Mouse (Mus musculus): Measurements from ENCODE around the gene Dnph1. TPM values are rescaled to one million over a fixed set of nuclear protein-coding genes. Genes with fewer than 3 reads are reported as not detected.
A peak's percentile ranks its signal among the peaks of the same experiment; 100 is the strongest.

Gene Dnph1
- 35.3 and 35.5 TPM in 2 replicates for polyA plus RNA-seq (2016; fragmentation: Nextera tagmentation; extraction: Ambion mirVana)

DNA sequence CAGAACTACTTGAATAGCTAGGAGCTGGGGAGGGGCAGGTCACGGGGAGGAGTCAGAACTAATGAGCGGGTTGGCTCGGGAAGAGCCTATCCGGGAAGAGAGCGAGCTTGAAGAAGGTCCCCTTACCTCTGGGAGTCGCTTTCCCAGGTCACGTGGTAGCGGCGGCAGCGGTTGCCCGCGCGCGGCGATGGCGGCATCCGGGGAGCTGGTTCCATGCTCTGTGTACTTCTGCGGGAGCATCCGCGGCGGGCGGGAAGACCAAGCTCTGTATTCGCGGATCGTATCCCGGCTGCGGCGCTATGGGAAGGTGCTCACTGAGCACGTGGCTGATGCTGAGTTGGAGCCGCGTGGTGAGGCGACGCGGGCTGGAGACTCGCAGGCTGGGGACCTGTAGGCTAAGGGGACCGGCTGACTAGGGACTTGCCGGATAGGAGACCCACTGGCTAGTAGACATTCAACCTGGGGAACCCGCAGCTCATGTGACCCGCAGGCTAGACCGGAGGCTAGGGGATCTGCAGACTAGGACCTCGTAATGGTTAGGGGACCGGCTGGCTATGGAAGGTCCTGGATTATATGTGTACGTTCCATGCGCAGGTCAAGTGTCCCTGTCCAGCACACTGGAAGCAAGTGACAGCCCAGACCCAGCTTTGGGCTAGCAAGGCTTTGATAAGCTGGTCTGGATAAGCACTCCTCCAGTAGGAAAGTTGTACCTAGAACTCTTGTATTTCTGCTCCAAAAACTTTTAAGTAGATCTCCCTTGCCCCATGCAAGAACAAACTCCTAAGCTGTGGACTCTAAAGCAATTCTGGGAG lies at the start of gene Dnph1:
Gene Dnph1, plus strand, starts transcription at position 89 of the 812 bp plus-strand sequence.
- Histone ChIP-seq H3K36me3 (peaks cover 20% of the 10 kb centered on the region), H3K9me3 (replicated peaks) (no peaks in the 10 kb centered on the region), H3K4me3 (peak within 1 kb of the TSS; percentile 59), H3K27ac (no peak within 1 kb of the TSS), H3K4me2 (replicated peaks) (peak within 1 kb of the TSS; percentile 75), H3K9ac (peak within 1 kb of the TSS; percentile 72), H3K27me3 (peaks cover 23% of the 10 kb centered on the region), H3K4me1 (peaks cover 9% of the 10 kb centered on the region)
- WGBS, result under 1% methylated on average over 44 of the region's 44 CpGs
- ATAC-seq (ENCODE audit: low FRiP score), result peak; percentile 97

DNA sequence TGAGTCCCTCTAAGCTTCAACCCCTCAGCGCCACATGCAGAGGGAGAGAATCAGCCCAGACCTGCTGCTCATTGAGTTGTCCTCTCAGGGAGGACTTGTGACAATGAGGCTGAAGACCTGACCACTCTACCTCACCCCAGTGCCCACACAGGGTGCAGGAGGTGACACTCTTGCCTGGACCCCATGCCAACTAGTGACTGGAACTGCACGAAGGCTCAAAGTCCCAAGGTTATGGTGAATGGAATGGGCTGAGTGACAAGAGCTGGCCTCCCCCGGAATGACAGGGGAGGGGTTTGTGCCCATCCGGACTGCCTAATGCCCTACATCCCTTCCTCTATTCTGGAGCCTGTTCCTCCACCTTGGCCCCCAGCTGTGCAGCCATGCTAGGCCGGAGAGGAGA lies 43.8 kb upstream of the Dnph1 start:
- no peak overlapping the region for H3K9ac ChIP-seq
- H3K36me3 ChIP-seq, result peaks cover 4% of the 10 kb centered on the region; the same call in 1 of the 2 replicates
- peaks cover 53% of the 10 kb centered on the region for H3K27me3 ChIP-seq
- WGBS, result 33% methylated on average over 5 of the region's 5 CpGs
- no peaks in the 10 kb centered on the region for H3K9me3 ChIP-seq (replicated peaks)
- no peak overlapping the region for H3K27ac ChIP-seq
- no peak overlapping the region for H3K4me3 ChIP-seq
- no peak for ATAC-seq (ENCODE audit: low FRiP score)
- no peak overlapping the region for H3K4me2 ChIP-seq (replicated peaks)
- H3K4me1 ChIP-seq, result peaks cover 39% of the 10 kb centered on the region

DNA sequence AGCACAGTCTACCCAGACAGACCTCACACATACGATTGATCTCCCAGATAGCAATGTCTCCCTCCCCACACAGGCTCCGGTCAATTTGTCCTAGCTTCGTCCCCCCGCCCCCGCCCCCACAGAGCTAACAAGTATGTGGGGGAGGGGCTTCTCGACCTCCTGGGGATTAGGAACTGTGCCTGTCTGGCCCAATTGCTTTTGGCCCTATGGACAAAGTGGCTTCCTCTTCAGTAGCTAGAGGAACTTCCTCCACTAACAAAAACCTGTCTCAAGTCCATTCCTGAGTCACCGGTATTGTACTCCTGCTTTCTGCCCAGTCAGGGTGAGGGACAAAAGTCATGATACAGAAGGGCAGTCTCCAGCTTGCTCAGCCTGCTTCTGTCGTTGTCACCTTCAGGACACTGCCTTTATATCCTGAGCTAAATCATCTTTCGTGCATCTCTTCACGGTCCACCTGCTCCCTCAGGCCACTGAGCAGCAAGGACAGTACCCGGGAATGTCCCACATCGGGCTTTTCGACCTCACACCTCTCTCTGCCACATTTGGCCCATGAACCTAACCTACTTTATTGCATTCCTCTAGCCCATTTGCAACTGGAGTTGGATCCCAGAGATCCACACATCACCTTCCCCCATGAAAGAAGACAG lies 43.1 kb upstream of the Dnph1 start:
- 6% methylated on average over 13 of the region's 13 CpGs for WGBS
- no peak for ATAC-seq (ENCODE audit: low FRiP score)
- no peak overlapping the region for H3K4me3 ChIP-seq
- peak overlapping the region; percentile 37; the same call in 1 of the 2 replicates for H3K9ac ChIP-seq
- H3K27ac ChIP-seq, result peak overlapping the region; percentile 46
- H3K9me3 ChIP-seq (replicated peaks), result no peaks in the 10 kb centered on the region
- H3K36me3 ChIP-seq, result peaks cover 4% of the 10 kb centered on the region; the same call in 1 of the 2 replicates
- peaks cover 57% of the 10 kb centered on the region for H3K27me3 ChIP-seq
- peak overlapping the region; percentile 56 for H3K4me2 ChIP-seq (replicated peaks)
- H3K4me1 ChIP-seq, result peaks cover 39% of the 10 kb centered on the region

DNA sequence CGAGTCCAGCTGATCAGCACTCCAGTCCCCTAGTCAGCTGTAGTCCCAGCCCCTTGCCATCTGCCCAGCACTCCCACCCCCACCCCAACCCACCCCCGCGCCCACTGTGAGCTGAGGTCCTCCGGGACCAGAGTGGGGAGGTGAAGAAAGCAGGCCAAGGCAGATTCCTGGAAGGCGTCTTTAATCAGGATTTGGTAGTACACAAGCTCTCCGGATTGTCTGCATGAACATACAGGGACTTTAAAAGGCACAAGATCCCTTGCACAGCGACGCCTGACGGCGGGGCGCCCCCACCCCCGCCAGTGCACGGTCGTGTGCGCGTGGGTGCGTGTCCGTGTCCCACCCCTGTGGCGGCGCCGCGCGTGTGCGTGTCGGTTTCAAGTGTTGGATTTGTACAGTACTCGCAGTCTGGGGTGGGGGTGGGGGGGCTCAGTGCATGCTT lies 42.5 kb upstream of the Dnph1 start:
- Histone ChIP-seq H3K4me2 (replicated peaks) (peak overlapping the region; percentile 56), H3K27me3 (peaks cover 62% of the 10 kb centered on the region), H3K9ac (peak overlapping the region; percentile 37), H3K9me3 (replicated peaks) (no peaks in the 10 kb centered on the region), H3K4me1 (peaks cover 39% of the 10 kb centered on the region), H3K4me3 (peak overlapping the region; percentile 23), H3K36me3 (peaks cover 4% of the 10 kb centered on the region; the same call in 1 of the 2 replicates), H3K27ac (peak overlapping the region; percentile 46)
- peak; percentile 39 for ATAC-seq (ENCODE audit: low FRiP score)
- 0% methylated on average over 26 of the region's 26 CpGs for WGBS

DNA sequence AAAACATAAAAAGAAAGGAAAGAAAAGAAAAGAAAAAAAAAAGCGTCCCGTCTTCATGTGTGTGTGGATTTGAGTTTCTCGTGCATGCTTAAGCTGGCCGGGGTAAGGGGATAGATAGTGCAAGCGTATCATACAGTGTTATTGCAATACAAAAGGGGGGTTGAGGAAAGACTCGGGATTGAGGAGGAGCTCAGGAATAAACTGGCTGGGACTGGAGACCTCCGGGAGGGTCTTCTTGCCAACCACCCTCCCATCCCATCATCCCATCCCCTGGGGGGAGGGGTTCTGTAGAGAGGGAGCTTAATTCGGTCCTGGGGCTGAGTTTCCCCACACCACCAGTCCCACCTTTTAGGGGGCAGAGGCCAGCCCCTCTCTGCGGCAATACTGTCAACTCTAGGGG lies 42.0 kb upstream of the Dnph1 start:
- ATAC-seq (ENCODE audit: low FRiP score), result peak; percentile 26
- H3K9ac ChIP-seq, result peak overlapping the region; percentile 44
- peaks cover 5% of the 10 kb centered on the region; the same call in 1 of the 2 replicates for H3K36me3 ChIP-seq
- peaks cover 39% of the 10 kb centered on the region for H3K4me1 ChIP-seq
- peak overlapping the region; percentile 26 for H3K4me3 ChIP-seq
- peak overlapping the region; percentile 56 for H3K4me2 ChIP-seq (replicated peaks)
- no peak overlapping the region for H3K27ac ChIP-seq
- H3K9me3 ChIP-seq (replicated peaks), result no peaks in the 10 kb centered on the region
- H3K27me3 ChIP-seq, result peaks cover 67% of the 10 kb centered on the region
- 1% methylated on average over 9 of the region's 9 CpGs for WGBS

DNA sequence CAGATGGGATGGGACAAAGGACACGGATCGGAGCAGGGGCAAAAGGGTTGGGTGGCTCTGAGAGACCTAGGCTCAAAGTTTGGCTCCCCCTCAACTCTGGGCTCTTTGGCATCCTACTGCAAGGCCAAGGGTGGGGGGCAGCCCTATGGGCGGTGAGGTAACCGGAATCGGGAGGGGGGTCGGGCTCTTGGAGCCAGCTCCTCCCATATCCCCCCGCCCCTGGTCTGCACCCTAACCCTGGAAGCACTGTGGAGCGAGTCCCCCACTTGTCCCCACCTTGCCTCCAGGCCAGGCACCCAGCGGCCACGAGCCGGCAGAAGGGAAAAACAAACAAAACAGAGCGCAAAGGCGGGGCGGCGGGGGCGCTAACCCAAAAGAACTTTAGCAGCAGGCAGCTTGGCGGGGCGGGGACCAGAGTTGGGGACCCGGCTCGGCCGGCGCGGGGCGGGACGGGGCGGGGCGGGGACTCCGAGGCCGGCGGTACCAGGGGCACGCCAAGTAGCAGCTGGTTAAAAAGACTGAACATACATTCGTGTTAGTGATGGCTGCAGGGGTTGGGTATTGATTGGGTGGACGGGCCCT lies 41.3 kb upstream of the Dnph1 start:
- Histone ChIP-seq H3K9me3 (replicated peaks) (no peaks in the 10 kb centered on the region), H3K4me2 (replicated peaks) (peak overlapping the region; percentile 56), H3K27me3 (peaks cover 74% of the 10 kb centered on the region), H3K36me3 (peaks cover 11% of the 10 kb centered on the region), H3K4me3 (peak overlapping the region; percentile 26), H3K27ac (0 out of 2 replicates have a peak overlapping the region, but pooled peaks have one; percentile 7), H3K9ac (peak overlapping the region; percentile 44), H3K4me1 (peaks cover 39% of the 10 kb centered on the region)
- WGBS, result 2% methylated on average over 33 of the region's 33 CpGs
- peak; percentile 52 for ATAC-seq (ENCODE audit: low FRiP score)

DNA sequence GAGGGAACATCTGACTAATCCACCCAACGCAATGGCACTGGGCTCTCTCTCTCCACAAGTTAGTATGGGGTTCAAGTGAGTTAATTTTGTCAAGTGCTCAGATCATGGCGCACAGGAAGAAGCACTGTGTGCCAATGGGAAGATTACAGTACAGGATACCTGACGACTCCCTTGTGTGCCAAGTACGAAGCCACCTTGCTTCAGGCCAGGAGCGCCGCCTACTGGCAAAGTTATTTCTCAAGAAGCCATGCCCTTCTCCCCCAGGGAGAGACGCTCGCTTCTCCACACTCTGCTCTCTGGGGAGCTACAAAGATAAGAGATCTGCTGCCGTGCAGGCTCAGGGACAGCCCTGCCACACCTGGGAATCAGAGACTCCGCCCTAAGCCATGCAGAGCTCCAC lies 38.7 kb upstream of the Dnph1 start:
- WGBS, result 13% methylated on average over 10 of the region's 10 CpGs
- H3K9me3 ChIP-seq (replicated peaks), result no peaks in the 10 kb centered on the region
- no peak overlapping the region for H3K4me3 ChIP-seq
- H3K27me3 ChIP-seq, result peaks cover 88% of the 10 kb centered on the region
- H3K36me3 ChIP-seq, result peaks cover 9% of the 10 kb centered on the region; the same call in 1 of the 2 replicates
- no peak overlapping the region for H3K9ac ChIP-seq
- no peak overlapping the region for H3K27ac ChIP-seq
- peaks cover 42% of the 10 kb centered on the region for H3K4me1 ChIP-seq
- H3K4me2 ChIP-seq (replicated peaks), result no peak overlapping the region
- no peak for ATAC-seq (ENCODE audit: low FRiP score)

DNA sequence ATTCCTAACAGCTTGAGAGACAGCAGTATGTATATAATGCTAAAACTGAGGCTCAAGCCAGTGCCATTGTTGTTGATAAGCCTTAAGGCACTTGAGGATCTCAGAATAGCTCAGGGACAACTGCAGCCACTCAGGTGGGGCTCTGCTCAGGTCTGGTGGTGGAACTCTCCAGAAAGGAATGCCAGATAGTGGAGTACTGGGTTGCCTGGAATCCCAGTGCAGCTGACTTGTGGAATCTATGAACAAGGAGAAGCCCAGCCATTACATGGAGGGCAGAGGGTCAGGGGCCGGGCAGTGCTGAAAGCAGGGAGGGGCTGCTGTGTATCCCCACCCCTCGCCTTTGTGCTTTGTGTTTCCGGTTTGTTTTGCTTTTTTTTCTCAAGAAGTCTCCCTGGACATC lies 38.1 kb upstream of the Dnph1 start:
- H3K4me2 ChIP-seq (replicated peaks), result no peak overlapping the region
- H3K27me3 ChIP-seq, result peaks cover 82% of the 10 kb centered on the region

DNA sequence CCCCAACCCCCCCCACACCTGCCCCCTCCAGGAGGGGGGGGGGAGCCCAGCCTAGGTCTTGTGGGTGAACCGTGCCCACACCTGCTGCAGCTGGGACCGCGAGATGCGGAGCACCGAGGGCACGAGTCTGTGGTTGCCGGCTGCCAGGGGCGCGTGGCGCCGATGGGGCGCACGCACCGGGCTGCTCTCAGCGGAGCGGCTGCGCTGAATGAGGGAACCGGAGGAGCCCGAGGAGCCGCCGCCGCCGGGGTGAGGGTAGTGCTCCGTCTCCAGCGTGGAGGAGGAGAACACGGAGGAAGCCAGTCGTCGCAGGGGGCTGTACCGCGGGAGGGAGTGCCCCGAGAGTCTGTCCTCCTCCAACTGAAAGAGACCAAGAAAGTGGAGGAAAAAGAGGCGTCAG lies 35.8 kb upstream of the Dnph1 start:
- peaks cover 17% of the 10 kb centered on the region for H3K4me1 ChIP-seq
- H3K36me3 ChIP-seq, result peaks cover 24% of the 10 kb centered on the region
- WGBS, result 3% methylated on average over 32 of the region's 32 CpGs
- ATAC-seq (ENCODE audit: low FRiP score), result no peak
- H3K9me3 ChIP-seq (replicated peaks), result no peaks in the 10 kb centered on the region
- peak overlapping the region; percentile 32 for H3K4me2 ChIP-seq (replicated peaks)
- H3K27ac ChIP-seq, result no peak overlapping the region
- peak overlapping the region; percentile 36; the same call in 1 of the 2 replicates for H3K9ac ChIP-seq
- peak overlapping the region; percentile 19 for H3K4me3 ChIP-seq
- peaks cover 67% of the 10 kb centered on the region for H3K27me3 ChIP-seq

More for the DNA sequence above, 38.1 kb upstream of the Dnph1 start:
- no peak overlapping the region for H3K9ac ChIP-seq
- ATAC-seq (ENCODE audit: low FRiP score), result no peak
- H3K27ac ChIP-seq, result no peak overlapping the region
- H3K4me1 ChIP-seq, result peaks cover 37% of the 10 kb centered on the region
- WGBS, result 29% methylated on average over 3 of the region's 3 CpGs
- peaks cover 13% of the 10 kb centered on the region; the same call in 1 of the 2 replicates for H3K36me3 ChIP-seq
- H3K9me3 ChIP-seq (replicated peaks), result no peaks in the 10 kb centered on the region
- no peak overlapping the region for H3K4me3 ChIP-seq

DNA sequence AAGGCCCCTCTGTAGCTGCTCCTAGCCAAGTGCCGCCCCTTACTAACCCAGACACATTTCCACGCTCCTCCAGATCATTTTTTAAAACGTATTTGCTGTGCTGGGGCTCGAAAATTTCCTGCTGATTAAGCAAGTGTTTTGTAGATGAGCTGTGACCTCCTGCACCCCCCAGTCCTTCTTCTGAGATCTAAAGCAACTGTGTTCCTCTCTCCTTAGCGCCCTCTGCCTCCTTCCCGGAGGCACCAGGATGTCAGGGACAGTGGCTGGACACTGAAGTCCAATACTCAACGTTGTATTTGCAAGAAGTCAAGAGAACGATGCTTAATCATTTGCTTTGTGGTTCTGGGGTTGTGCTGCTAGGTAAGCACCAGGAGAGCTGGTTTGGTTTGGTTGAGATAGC lies 35.2 kb upstream of the Dnph1 start:
- Histone ChIP-seq H3K36me3 (peaks cover 31% of the 10 kb centered on the region), H3K27me3 (peaks cover 61% of the 10 kb centered on the region), H3K27ac (no peak overlapping the region), H3K4me2 (replicated peaks) (peak overlapping the region; percentile 32; the same call in 1 of the 2 replicates), H3K4me3 (peak overlapping the region; percentile 19; the same call in 1 of the 2 replicates), H3K9me3 (replicated peaks) (no peaks in the 10 kb centered on the region), H3K4me1 (peaks cover 11% of the 10 kb centered on the region), H3K9ac (peak overlapping the region; percentile 36; the same call in 1 of the 2 replicates)
- 12% methylated on average over 8 of the region's 8 CpGs for WGBS
- ATAC-seq (ENCODE audit: low FRiP score), result no peak

DNA sequence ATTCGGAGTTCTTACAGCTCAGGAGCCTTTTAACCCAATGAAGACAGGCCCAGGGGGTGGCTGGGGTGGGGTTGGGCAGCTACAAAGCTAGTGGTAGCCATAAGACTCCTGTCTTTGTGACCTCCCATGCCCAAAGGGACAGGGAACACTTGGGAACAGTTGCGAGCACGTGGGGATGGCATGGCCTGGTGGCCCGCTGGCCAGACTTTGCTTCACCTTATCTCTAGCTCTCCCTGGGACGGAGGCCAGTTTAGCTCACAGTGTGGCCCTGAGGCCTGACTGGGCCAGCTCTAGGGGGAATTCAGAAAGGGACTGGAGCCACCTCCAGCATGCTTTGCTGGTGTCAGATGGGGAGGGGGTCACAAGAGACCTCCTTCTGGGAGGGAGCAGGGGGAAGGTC lies 34.3 kb upstream of the Dnph1 start:
- ATAC-seq (ENCODE audit: low FRiP score), result no peak
- no peak overlapping the region for H3K9ac ChIP-seq
- WGBS, result 81% methylated on average over 5 of the region's 5 CpGs
- H3K4me2 ChIP-seq (replicated peaks), result no peak overlapping the region
- no peak overlapping the region for H3K27ac ChIP-seq
- H3K27me3 ChIP-seq, result peaks cover 54% of the 10 kb centered on the region
- no peaks in the 10 kb centered on the region for H3K9me3 ChIP-seq (replicated peaks)
- H3K36me3 ChIP-seq, result peaks cover 40% of the 10 kb centered on the region
- no peak overlapping the region for H3K4me3 ChIP-seq
- peaks cover 10% of the 10 kb centered on the region for H3K4me1 ChIP-seq

DNA sequence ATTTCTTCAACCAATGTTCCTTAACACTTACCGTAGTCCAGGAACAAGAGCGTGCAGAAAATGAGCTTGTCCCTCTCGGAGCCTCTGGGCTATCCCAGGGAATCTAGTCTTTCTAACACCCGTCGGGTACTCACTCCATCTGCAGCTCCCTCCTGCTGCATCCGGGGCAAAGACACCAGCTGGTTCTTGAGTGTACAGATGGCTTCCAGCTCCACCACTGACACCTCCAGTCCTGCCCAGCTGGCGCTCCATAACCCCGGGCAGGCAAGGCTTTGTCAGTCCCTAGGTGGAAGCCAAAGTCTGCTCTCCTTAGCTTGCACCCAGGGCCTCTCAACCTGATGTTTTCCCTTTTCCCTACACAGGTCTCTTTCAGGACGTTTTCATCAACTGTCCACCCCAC lies 28.7 kb upstream of the Dnph1 start:
- Histone ChIP-seq H3K9me3 (replicated peaks) (no peaks in the 10 kb centered on the region), H3K4me2 (replicated peaks) (no peak overlapping the region), H3K36me3 (peaks cover 84% of the 10 kb centered on the region), H3K4me3 (no peak overlapping the region), H3K9ac (no peak overlapping the region), H3K4me1 (peaks cover 6% of the 10 kb centered on the region), H3K27ac (no peak overlapping the region), H3K27me3 (peaks cover under 1% of the 10 kb centered on the region)
- no peak for ATAC-seq (ENCODE audit: low FRiP score)
- 68% methylated on average over 9 of the region's 9 CpGs for WGBS
